Mouse (Mus musculus) cerebellum, adult 2 months (tissue): ENCODE data around the gene S1pr3.

ENCODE experiments used
- CTCF ChIP-seq: fragments of 200-500 bp; IDR thresholded peaks from 2 replicates; pipeline ENCODE4 v1.5.1; 2011; ENCODE audit warnings: low read depth, mild to moderate bottlenecking, control low read depth, low read length, moderate library complexity, borderline replicate concordance; ENCODE audit not compliant: insufficient read depth
- POLR2A ChIP-seq: fragments of 200-500 bp; IDR thresholded peaks from 2 replicates; pipeline ENCODE4 v1.6.1; 2011; ENCODE audit warnings: low read length, control low read depth, borderline replicate concordance; ENCODE audit not compliant: insufficient read depth

- no peak for TF ChIP-seq CTCF
- no peak for TF ChIP-seq POLR2A
Measured at GRCm38 (mm10) chr13:51387908-51388307, 20.5 kb upstream of the S1pr3 start.
